Mouse (Mus musculus) megakaryocyte, embryonic 14.5 days (primary cell): ENCODE data around the gene Ctbs.

Experiments used
- FLI1 ChIP-seq: IDR thresholded peaks from 2 replicates; pipeline ENCODE4 v1.6.1; 2012; ENCODE audit warnings: low read length, inconsistent platforms, mixed read lengths
- GATA1 ChIP-seq: IDR thresholded peaks from 3 replicates; pipeline ENCODE4 v1.6.1; 2012; ENCODE audit warnings: mixed read lengths, low read length, inconsistent platforms, borderline replicate concordance

- TF ChIP-seq GATA1 (no peak), FLI1 (no peak)
Measured at GRCm38 (mm10) chr3:146417873-146418272, 31.7 kb upstream of the Ctbs start.
